Mouse (Mus musculus) brain, embryonic 14.5 days (tissue): ENCODE data around the gene Ccdc12. TPM values are rescaled to one million over a fixed set of nuclear protein-coding genes. Genes with fewer than 3 reads are reported as not detected.
A peak's percentile ranks its signal among the peaks of the same experiment; 100 is the strongest.

Experiments used
- DNase-seq: peaks from one replicate; pipeline ENCODE4 v3.0.0-alpha.2; 2011; ENCODE audit warnings: low read depth
- CTCF ChIP-seq: fragments of 200-500 bp; IDR thresholded peaks from 2 replicates; pipeline ENCODE4 v1.5.1; 2012; ENCODE audit warnings: inconsistent platforms, mild to moderate bottlenecking, moderate library complexity, borderline replicate concordance; ENCODE audit not compliant: insufficient read depth, insufficient read length; ENCODE audit errors: extremely low read depth
- POLR2A ChIP-seq: fragments of 200-500 bp; IDR thresholded peaks from 2 replicates; pipeline ENCODE4 v1.6.1; 2012; ENCODE audit warnings: mild to moderate bottlenecking, inconsistent platforms, borderline replicate concordance; ENCODE audit not compliant: poor library complexity, insufficient read depth, insufficient read length, severe bottlenecking; ENCODE audit errors: extremely low read depth
- polyA plus RNA-seq: library from polyadenylated mRNA; depleted of rRNA; stranded (reverse); fragments of >200 nt; gene quantifications from 2 replicates; pipeline ENCODE4 v1.2.3, GENCODE M21; 2012

Gene Ccdc12
- polyA plus RNA-seq, 1 experiment = 76.0 TPM

DNA sequence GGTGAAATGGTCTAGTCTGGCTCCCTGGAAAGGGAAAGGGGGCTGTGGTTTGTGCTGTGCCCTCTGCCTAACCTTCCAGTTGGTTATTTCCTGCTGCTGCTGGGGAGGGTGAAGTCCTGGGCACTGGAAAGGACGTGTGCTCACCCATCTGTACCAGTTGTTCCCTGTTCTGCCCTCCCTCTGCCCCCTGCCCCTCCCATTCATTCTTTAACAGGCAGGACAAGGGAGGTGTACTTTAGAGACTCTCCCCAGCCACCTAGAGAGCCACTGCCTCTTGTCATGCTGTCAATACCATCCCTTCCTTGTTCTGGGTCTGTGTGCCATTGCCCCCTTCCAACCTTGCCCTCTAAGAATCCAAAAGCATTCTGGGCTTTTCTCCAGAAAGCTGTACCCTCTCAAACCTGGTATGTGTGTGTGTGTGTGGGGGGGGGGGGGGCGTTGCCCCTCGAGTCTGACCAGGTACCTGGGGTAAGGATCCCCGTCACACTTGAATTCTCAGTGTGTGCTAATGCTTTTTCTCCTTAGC, 27.3 kb downstream of the Ccdc12 start:
- DNase-seq = no peak
- TF ChIP-seq POLR2A (no peak), CTCF (no peak)

DNA sequence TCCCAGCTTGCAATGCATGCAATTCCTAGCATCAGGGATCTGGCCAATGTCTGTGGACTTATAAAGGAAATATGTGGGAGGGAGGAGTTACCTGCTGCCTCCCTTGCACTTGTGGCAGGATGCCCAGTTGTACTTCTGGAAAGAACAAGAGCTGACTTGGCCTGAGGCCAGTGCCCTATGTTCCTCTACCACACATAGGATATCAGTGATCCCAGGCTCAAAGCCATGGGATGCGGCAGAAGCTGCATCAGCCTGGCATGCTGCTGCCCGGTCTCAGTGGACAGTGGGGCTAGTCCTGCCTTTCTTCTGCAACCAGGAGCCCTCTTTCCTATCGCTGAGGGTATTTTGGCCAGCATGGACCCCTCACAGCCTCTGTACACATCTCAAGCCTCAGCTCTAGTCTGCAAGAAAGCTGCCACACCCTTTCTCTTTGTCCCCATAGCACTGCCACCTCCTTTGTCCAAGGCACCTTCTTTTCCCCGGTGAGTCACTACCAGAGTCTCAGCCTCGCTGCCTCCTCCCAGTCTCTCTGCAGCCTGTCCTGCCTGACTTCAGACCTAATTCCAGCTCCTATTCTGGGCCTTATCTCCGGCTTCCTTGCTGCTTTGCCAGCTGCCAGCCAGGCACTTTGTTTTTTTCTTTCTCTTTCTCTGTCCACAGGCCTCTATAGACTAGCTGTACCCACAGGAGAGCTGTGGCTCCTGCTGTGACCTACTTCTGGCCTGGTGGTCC, 28.0 kb downstream of the Ccdc12 start:
- peak; percentile 90 for DNase-seq
- no peak for TF ChIP-seq CTCF
- no peak for TF ChIP-seq POLR2A

DNA sequence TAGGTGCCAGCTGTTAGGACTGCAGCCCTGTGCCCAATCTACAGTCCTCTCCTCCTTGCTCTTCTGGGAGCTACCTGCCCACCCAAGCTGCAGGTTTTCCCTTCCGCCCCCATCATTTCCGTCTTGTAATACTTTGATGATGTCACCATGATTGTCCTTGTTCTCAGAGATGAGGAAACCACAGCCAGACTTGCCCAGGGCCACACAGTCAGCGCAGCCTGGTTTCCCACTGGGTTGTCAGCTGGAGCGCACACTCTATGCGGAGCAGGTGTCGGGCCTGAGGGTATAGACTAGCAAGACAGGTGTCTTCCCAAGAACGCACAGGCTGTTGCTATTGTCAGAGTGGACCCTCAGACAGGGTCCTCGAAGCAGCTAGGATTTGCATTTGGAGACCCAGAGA, 28.9 kb downstream of the Ccdc12 start:
- no peak for DNase-seq
- TF ChIP-seq POLR2A (no peak), CTCF (no peak)

DNA sequence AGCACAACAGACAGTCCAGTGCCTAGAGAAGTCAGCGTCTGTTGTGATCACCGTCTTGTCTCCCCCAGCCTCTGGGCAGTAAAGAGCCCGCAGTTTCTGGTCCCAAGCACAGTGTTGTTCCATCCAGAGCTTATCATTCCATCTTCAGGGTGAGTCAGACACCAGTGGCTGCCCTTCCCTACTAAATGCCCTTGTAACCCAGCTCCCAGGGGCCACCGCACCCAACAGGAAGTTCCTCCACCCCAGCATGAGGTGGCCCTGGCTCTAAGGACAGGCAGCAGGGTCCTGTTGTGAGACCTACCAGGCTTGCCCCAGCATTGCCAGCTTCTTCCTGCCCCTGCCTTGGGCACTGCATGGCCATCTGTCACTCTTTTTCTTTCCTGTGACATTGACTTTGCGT, 29.3 kb downstream of the Ccdc12 start:
- TF ChIP-seq CTCF (no peak), POLR2A (no peak)
- no peak for DNase-seq

DNA sequence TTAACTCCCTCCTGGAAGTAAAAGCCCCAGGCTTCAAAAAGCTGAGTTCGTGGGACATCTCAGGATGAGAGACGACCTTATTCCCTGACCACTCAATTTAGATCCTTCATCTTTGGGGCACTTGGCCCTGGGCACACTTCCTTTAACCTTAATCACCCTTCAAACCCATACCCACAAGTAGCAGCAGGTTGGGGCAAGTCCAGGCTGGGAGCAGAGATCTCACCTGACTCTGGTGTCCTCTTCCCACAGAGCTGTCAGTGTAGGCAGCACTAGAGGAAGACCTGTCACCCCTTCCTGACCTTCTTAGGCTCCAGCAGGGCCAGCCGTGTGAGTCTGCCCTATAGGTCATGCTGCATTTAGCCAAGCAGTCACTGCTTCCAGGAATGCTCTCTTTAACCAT, 30.2 kb downstream of the Ccdc12 start:
- TF ChIP-seq CTCF (no peak), POLR2A (no peak)

DNA sequence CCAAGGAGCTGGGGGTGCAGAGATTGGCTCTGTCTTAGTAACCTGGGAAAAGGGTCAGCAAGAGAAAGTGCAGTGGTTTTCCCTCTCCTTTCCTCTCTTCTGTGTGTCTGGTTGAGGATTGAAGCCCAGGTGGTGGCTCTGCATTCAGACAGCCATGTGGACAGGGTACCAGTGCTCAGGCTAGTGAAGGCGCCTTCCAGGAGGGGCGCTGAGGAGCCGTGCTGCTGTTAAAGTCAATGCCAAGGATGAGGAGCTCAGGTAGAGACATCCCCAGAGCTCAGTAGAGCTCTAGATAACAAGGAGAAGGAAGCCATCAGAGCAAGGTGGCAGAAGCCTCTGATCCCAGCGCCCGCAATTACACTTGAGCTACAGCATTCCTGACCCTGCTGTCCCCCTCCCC, 30.8 kb downstream of the Ccdc12 start:
- DNase-seq = no peak
- TF ChIP-seq POLR2A = no peak
- no peak for TF ChIP-seq CTCF

More for the DNA sequence above, 30.2 kb downstream of the Ccdc12 start:
- no peak for DNase-seq

DNA sequence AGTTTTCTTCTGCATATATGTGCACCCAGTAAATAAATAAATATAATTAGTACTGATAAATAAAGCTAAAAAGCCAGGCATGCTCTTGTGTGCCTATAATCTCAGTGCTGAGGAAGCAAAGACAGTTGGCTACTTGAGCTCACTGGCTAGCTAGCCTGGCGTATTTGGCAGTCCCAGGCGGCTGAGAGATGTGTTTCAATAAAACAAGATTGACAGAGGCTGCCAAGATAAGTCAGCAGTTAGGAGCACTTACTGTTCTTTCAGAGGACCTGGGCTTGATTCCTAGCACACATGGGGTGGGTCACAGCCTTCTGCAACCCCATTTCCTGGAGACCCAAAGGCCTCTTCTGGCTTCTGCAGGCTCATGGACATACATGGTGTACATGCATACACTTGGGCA, 31.5 kb downstream of the Ccdc12 start:
- TF ChIP-seq POLR2A (no peak), CTCF (no peak)
- no peak for DNase-seq

DNA sequence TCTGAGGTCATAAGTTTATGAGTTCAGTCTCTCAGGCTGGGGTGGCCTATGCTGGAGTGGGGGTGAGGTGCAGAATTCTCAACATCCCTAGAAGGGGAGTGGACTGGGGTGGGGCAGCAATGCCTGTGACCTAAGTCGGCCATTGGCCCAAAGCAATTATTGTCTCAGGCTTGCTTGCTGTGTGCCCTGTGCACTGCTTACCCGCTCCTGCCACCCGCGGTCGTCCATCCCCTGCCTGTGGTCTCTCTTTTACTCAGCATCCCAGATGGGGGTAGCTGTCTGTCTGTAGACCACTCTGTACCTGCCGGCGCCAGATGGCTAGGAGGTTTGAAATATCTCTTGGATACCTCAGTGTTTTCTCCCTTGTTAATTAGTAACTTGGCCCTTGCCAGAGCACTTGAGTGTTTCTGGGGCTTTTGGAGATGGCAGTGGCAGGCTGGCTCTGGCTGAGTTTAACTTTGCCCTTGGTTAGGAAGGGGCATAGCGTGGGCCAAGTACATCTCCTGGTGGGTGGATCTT, 33.0 kb downstream of the Ccdc12 start:
- no peak for DNase-seq
- TF ChIP-seq POLR2A (no peak), CTCF (no peak)

DNA sequence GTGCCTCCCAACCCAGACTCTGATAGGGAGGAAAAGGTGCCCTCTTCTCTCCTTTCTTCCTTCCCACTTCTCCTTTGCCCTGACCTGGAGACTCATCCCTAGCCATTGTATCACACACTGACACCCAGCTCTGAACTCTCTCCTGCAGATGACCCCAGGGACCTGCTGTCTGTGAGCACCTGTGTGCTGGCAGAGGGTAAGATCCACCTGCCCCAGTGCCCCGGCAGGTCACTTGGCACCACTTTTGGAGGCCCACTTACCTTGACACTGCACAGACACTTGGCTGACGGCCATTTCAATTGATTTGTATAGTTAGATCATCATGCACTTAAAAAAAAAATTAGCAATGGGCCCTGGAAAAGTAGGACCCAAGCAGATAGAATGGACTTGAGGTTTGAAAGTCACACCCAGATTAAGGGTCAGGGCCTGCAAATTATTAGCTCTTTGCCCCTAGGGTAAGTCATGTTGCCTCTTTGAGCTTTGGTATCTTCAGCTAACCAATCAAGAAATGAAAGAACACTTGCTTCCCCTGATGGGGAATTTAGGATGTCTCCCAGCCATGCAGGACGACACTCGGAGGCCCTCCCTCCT, 39.0 kb downstream of the Ccdc12 start:
- no peak for DNase-seq
- TF ChIP-seq POLR2A (no peak), CTCF (no peak)

DNA sequence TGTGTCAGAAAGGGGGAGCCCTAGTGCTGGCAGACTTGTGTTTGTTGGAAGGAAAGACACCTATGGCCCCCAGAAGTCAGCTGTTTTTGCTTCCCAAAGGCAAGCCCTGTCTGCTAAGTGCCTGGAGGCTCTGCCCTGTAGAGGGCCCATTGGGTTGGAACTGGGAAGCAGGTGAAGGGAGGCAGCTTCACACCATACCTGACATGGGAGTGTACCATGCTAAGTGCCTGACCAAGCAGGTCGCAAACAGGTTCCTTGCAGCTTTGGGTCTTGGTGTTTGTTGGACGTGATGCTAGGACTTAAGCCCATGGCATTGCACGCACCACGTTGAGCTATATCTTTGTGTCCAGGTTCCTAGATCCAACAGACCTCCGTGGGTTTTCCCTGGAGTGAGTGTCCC, 40.1 kb downstream of the Ccdc12 start:
- TF ChIP-seq CTCF = no peak
- no peak for TF ChIP-seq POLR2A
- DNase-seq = no peak

DNA sequence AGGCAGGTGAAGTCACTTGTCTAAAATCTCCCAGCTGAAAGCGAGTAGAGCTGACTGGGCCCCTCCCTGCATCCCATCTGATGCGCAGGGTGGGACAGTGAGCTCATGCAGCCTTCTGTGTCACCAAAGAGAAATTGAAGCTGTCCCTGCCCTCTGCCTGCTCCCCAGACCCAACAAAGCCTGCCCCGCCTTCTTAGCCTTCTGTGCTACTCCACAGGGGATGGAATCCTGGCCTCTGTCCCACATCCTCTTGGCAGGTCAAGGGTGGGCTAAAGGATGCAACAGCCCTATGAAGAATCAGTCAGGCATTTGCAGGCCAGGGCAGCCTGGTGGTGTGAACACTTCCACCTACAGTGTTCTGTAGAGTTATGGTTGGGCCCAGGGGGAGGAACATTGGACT, 41.2 kb downstream of the Ccdc12 start:
- no peak for TF ChIP-seq CTCF
- TF ChIP-seq POLR2A = no peak
- DNase-seq = no peak
